Mouse (Mus musculus): ENCODE measurements at regions not wholly inside any gene's neighbourhood (a gene's known extent, or its start where the extent isn't known, plus 50 kb on each side); places are given as distances from the start of the nearest gene placed in this dataset.

DNA sequence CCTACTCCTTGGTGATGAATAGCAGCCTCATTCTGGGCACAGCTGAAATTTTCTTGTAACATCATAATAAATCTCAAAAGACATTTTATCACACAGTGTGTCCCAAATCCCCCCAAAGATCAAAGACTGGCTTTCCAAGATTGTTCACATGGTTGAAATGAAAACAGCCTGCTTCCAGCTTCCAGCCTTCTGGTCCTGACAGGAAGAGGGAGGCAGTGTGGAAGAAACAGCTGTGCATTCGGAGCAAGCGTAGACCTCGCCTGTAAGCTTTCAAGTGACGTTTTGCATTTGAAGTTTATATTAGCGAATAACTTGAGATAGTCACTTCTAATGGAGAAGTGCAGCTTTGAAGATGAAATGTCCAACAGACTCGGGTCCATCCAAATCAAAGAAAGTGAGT is 300.9 kb upstream of the Robo2 start:
- DNase-seq (ENCODE audit: low read depth in 3 of 3, low spot score in 3 of 3), result no peak
- Histone ChIP-seq H3K9me3 (ENCODE audit: control insufficient read depth, low read length) (no peaks in the 10 kb centered on the region), H3K4me2 (ENCODE audit: low read depth) (no peak overlapping the region), H3K27me3 (ENCODE audit: control insufficient read depth, insufficient read depth, low read length) (no peaks in the 10 kb centered on the region), H3K9ac (replicated peaks) (no peak overlapping the region), H3K4me1 (replicated peaks; ENCODE audit: control insufficient read depth in 2 of 2, insufficient read depth in 2 of 2, low read length in 1 of 2) (no peaks in the 10 kb centered on the region), H3K36me3 (replicated peaks; ENCODE audit: control insufficient read depth, insufficient read depth, low read depth) (no peaks in the 10 kb centered on the region), H3K4me3 (ENCODE audit: insufficient read depth in 1 of 2, low read depth in 2 of 2, low read length in 2 of 2) (no peak overlapping the region), H3K27ac (no peak overlapping the region)
- TF ChIP-seq EP300 (IDR thresholded peaks at IDR 0.05; ENCODE audit: low read depth) (no peak), CTCF (IDR thresholded peaks at IDR 0.05; ENCODE audit: low read depth) (no peak)
- 62% methylated on average over 6 of the region's 6 CpGs for WGBS (ENCODE audit: insufficient replicate concordance)
- ATAC-seq (ENCODE audit: insufficient read depth), result no peak

DNA sequence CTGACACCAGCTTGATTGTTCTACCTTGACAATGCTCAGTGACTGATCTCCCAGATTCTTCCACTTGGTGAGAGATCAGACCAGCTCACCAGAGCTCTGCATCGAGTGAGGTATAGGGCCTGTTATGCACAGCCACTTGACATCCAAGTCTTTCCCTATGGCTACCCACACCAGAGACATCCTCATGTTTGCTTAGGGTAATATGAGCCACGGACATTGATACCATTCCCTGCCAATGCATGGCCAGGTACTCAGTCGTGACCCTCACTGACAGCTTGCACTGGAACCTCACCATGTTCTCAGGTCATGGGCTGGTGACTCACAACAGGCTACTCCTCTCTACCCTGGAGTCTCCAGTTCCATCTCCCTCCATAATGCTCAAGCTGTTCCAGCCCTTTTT is 290.4 kb upstream of the Robo2 start:
- H3K27ac ChIP-seq, result no peak overlapping the region
- ATAC-seq (ENCODE audit: insufficient read depth), result no peak
- H3K4me2 ChIP-seq (ENCODE audit: low read depth), result no peak overlapping the region
- H3K27me3 ChIP-seq (ENCODE audit: control insufficient read depth, insufficient read depth, low read length), result no peaks in the 10 kb centered on the region
- H3K4me1 ChIP-seq (replicated peaks; ENCODE audit: control insufficient read depth in 2 of 2, insufficient read depth in 2 of 2, low read length in 1 of 2), result no peaks in the 10 kb centered on the region
- no peak overlapping the region for H3K4me3 ChIP-seq (ENCODE audit: insufficient read depth in 1 of 2, low read depth in 2 of 2, low read length in 2 of 2)
- H3K36me3 ChIP-seq (replicated peaks; ENCODE audit: control insufficient read depth, insufficient read depth, low read depth), result no peaks in the 10 kb centered on the region
- 52% methylated on average over 3 of the region's 3 CpGs for WGBS (ENCODE audit: insufficient replicate concordance)
- no peak for DNase-seq (ENCODE audit: low read depth in 3 of 3, low spot score in 3 of 3)
- TF ChIP-seq EP300 (IDR thresholded peaks at IDR 0.05; ENCODE audit: low read depth), result no peak
- H3K9me3 ChIP-seq (ENCODE audit: control insufficient read depth, low read length), result no peaks in the 10 kb centered on the region
- no peak overlapping the region for H3K9ac ChIP-seq (replicated peaks)

GRCm38 (mm10) chr16:74683371-74683770 is 271.7 kb upstream of the Robo2 start:
- TF ChIP-seq CTCF (IDR thresholded peaks at IDR 0.05; ENCODE audit: low read depth), result no peak
- no peak for TF ChIP-seq EP300 (IDR thresholded peaks at IDR 0.05; ENCODE audit: low read depth)
- H3K4me1 ChIP-seq (replicated peaks; ENCODE audit: control insufficient read depth in 2 of 2, insufficient read depth in 2 of 2, low read length in 1 of 2), result no peaks in the 10 kb centered on the region
- H3K9me3 ChIP-seq (ENCODE audit: control insufficient read depth, low read length), result no peaks in the 10 kb centered on the region
- H3K4me3 ChIP-seq (ENCODE audit: insufficient read depth in 1 of 2, low read depth in 2 of 2, low read length in 2 of 2), result no peak overlapping the region
- WGBS (ENCODE audit: insufficient replicate concordance), result 26% methylated on average over 3 of the region's 3 CpGs
- H3K9ac ChIP-seq (replicated peaks), result no peak overlapping the region
- ATAC-seq (ENCODE audit: insufficient read depth) (no peak), DNase-seq (ENCODE audit: low read depth in 3 of 3, low spot score in 3 of 3) (no peak)
- H3K4me2 ChIP-seq (ENCODE audit: low read depth), result no peak overlapping the region
- H3K27me3 ChIP-seq (ENCODE audit: control insufficient read depth, insufficient read depth, low read length), result no peaks in the 10 kb centered on the region
- no peaks in the 10 kb centered on the region for H3K36me3 ChIP-seq (replicated peaks; ENCODE audit: control insufficient read depth, insufficient read depth, low read depth)
- H3K27ac ChIP-seq, result no peak overlapping the region

DNA sequence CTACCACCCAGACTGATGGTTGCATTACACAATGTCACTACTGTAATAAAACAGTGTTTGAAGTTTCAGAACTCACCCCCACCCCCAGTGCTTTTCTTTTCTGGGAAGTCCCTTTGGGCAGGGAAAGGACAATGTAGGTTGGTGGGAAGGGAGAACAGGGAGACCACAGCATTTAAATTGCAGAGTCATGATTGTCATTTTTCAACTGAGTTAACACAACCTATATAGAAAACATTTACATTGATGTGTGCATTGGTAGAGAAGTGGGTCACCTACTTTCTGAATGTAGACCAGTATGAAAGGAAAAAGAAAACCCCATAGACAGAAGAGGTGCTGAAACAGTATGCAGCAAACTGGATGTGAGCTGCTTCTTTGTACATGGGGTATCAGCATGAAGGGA is 264.0 kb upstream of the Robo2 start:
- no peak for ATAC-seq (ENCODE audit: insufficient read depth)
- TF ChIP-seq EP300 (IDR thresholded peaks at IDR 0.05; ENCODE audit: low read depth), result no peak
- no peak for TF ChIP-seq CTCF (IDR thresholded peaks at IDR 0.05; ENCODE audit: low read depth)
- Histone ChIP-seq H3K27me3 (ENCODE audit: control insufficient read depth, insufficient read depth, low read length) (no peaks in the 10 kb centered on the region), H3K36me3 (replicated peaks; ENCODE audit: control insufficient read depth, insufficient read depth, low read depth) (no peaks in the 10 kb centered on the region), H3K4me1 (replicated peaks; ENCODE audit: control insufficient read depth in 2 of 2, insufficient read depth in 2 of 2, low read length in 1 of 2) (no peaks in the 10 kb centered on the region), H3K4me2 (ENCODE audit: low read depth) (no peak overlapping the region), H3K9me3 (ENCODE audit: control insufficient read depth, low read length) (no peaks in the 10 kb centered on the region), H3K9ac (replicated peaks) (no peak overlapping the region), H3K27ac (no peak overlapping the region), H3K4me3 (ENCODE audit: insufficient read depth in 1 of 2, low read depth in 2 of 2, low read length in 2 of 2) (no peak overlapping the region)
- DNase-seq (ENCODE audit: low read depth in 3 of 3, low spot score in 3 of 3), result no peak

DNA sequence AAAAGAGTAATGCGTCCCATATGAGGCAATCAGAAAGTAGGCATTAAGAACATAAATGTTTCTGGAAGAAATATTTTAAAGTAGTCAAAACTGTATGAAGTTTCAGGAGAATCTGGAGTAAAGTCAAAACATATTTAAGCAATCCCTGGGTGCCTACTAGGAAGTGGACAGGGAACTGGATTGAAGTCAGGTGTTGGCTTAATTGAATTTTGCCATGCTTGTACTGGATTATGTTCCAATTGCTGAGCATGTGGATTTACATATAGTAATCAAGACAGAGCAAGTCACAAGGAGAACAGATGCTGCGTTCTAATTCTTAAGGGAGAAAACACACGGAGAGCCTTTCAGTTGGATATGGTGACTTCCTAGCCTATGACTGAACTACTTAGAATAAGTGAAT is 259.8 kb upstream of the Robo2 start:
- Histone ChIP-seq H3K4me2 (ENCODE audit: low read depth) (no peak overlapping the region), H3K9me3 (ENCODE audit: control insufficient read depth, low read length) (no peaks in the 10 kb centered on the region), H3K27ac (no peak overlapping the region), H3K36me3 (replicated peaks; ENCODE audit: control insufficient read depth, insufficient read depth, low read depth) (no peaks in the 10 kb centered on the region), H3K4me1 (replicated peaks; ENCODE audit: control insufficient read depth in 2 of 2, insufficient read depth in 2 of 2, low read length in 1 of 2) (no peaks in the 10 kb centered on the region), H3K27me3 (ENCODE audit: control insufficient read depth, insufficient read depth, low read length) (no peaks in the 10 kb centered on the region), H3K4me3 (ENCODE audit: insufficient read depth in 1 of 2, low read depth in 2 of 2, low read length in 2 of 2) (no peak overlapping the region), H3K9ac (replicated peaks) (no peak overlapping the region)
- no peak for ATAC-seq (ENCODE audit: insufficient read depth)
- TF ChIP-seq EP300 (IDR thresholded peaks at IDR 0.05; ENCODE audit: low read depth), result no peak
- TF ChIP-seq CTCF (IDR thresholded peaks at IDR 0.05; ENCODE audit: low read depth), result no peak
- WGBS (ENCODE audit: insufficient replicate concordance), result 69% methylated on average over 3 of the region's 3 CpGs
- DNase-seq (ENCODE audit: low read depth in 3 of 3, low spot score in 3 of 3), result no peak

- TF ChIP-seq EP300 (IDR thresholded peaks at IDR 0.05; ENCODE audit: low read depth) (no peak), CTCF (IDR thresholded peaks at IDR 0.05; ENCODE audit: low read depth) (no peak)
Measured at GRCm38 (mm10) chr16:74664337-74664736, 252.7 kb upstream of the Robo2 start.

More at GRCm38 (mm10) chr16:74664337-74664736, 252.7 kb upstream of the Robo2 start:
- 36% methylated on average over 1 of the region's 1 CpGs for whole genome bisulfite sequencing (ENCODE audit: insufficient replicate concordance)
- DNase-seq (ENCODE audit: low read depth in 3 of 3, low spot score in 3 of 3) (no peak), ATAC-seq (ENCODE audit: insufficient read depth) (no peak)
- Histone ChIP-seq H3K9me3 (ENCODE audit: control insufficient read depth, low read length) (no peaks in the 10 kb centered on the region), H3K4me2 (ENCODE audit: low read depth) (no peak overlapping the region), H3K27me3 (ENCODE audit: control insufficient read depth, insufficient read depth, low read length) (no peaks in the 10 kb centered on the region), H3K4me1 (replicated peaks; ENCODE audit: control insufficient read depth in 2 of 2, insufficient read depth in 2 of 2, low read length in 1 of 2) (no peaks in the 10 kb centered on the region), H3K27ac (no peak overlapping the region), H3K36me3 (replicated peaks; ENCODE audit: control insufficient read depth, insufficient read depth, low read depth) (no peaks in the 10 kb centered on the region), H3K4me3 (ENCODE audit: insufficient read depth in 1 of 2, low read depth in 2 of 2, low read length in 2 of 2) (no peak overlapping the region), H3K9ac (replicated peaks) (no peak overlapping the region)
